Mouse (Mus musculus) Patski (cell line): ENCODE results near the gene Casz1. TPM values are rescaled to one million over a fixed set of nuclear protein-coding genes. Genes with fewer than 3 reads are reported as not detected.

Experiments used
- ATAC-seq: fragments of 100-300 bp; one replicate; pipeline ENCODE4 v1.8.0; 2021
- CTCF ChIA-PET: fragments of 350-600 bp; sonication (Branson Sonifier 250); formaldehyde crosslinking; loops from one replicate; lab custom pipeline; 2022; ENCODE audit warnings: inconsistent platforms; lab: Charles Lee
- POLR2A ChIA-PET: fragments of 350-600 bp; sonication (Branson Sonifier 250); formaldehyde crosslinking; loops from one replicate; lab custom pipeline; 2022; ENCODE audit warnings: antibody characterized with exemption, inconsistent platforms; lab: Charles Lee
- DNase-seq: peaks from one replicate; pipeline ENCODE4 v3.0.0-alpha.2; 2011; ENCODE audit warnings: low read depth, low spot score
- H3K27me3 ChIP-seq: fragments of 371-371 bp; one replicate; pipeline ENCODE4 v1.5.1; 2021
- CTCF ChIP-seq: fragments of 100-300 bp; IDR thresholded peaks from one replicate; pipeline ENCODE4 v1.5.1; 2021
- in situ Hi-C: fragments of 300-500 bp; cut with MboI; formaldehyde crosslinking; loops from 3 replicates; pipeline ENCODE4 v1.11.1; 2018; ENCODE audit warnings: low pct_unique_long_range_greater_than_20kb, mixed read lengths
- polyA plus RNA-seq: library from polyadenylated mRNA; unstranded; gene quantifications from one replicate; pipeline ENCODE4 v1.2.3, GENCODE M21; 2021

The Casz1 gene
- polyA plus RNA-seq, 1 experiment from 2014 or later: 6.0 TPM

DNA sequence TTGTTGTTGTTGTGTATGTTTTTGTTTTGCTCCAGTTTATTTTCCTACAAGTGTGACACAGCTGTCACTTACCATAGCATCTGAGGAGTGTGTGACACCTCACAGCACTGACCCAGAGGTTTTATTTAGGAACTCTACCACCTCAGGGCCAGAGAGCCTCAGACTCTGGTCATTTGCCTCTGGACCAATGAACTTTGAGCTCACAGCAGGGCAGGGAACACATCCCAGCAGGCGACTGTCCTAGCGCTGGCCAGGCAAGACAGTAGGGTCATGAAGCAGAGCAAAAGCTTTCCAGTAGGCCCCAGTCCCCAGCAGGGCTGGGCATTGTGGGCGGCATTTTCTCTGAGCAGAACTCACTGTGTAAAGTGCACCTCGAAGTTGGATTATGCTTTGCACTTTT, 1.2 kb upstream of the Casz1 start:
- DNase-seq (no peak), ATAC-seq (no peak)
- ChIA-PET POLR2A (no interaction called here), CTCF (no interaction called here)
- TF ChIP-seq CTCF: no peak
- no peaks in the 10 kb centered on the region for H3K27me3 ChIP-seq
- in situ Hi-C loops: loop anchor here (5.0 kb wide), 1 partner anchor 109 kb away; no protein-coding TSS in a partner anchor

- ChIA-PET CTCF (no interaction called here), POLR2A (no interaction called here)
- in situ Hi-C loops: loop anchor here (5.0 kb wide), 1 partner anchor 109 kb away; no protein-coding TSS in a partner anchor
- no peak for TF ChIP-seq CTCF
- no peaks in the 10 kb centered on the region for H3K27me3 ChIP-seq
- DNase-seq: no peak
- ATAC-seq: no peak
Measured at GRCm38 (mm10) chr4:148803636-148804035, 593 bp upstream of the Casz1 start.

GRCm38 (mm10) chr4:148804780-148805160, 541 bp downstream of the Casz1 start:
- H3K27me3 ChIP-seq: no peaks in the 10 kb centered on the region
- POLR2A ChIA-PET: interaction anchor here (1.9 kb wide), 1 partner anchor 68 kb away, joined by 5 read pairs; no protein-coding TSS in a partner anchor
- CTCF ChIA-PET: no interaction called here
- ATAC-seq (no peak), DNase-seq (no peak)
- no peak for TF ChIP-seq CTCF
- in situ Hi-C loops: loop anchor here (5.0 kb wide), 1 partner anchor 108 kb away; no protein-coding TSS in a partner anchor

DNA sequence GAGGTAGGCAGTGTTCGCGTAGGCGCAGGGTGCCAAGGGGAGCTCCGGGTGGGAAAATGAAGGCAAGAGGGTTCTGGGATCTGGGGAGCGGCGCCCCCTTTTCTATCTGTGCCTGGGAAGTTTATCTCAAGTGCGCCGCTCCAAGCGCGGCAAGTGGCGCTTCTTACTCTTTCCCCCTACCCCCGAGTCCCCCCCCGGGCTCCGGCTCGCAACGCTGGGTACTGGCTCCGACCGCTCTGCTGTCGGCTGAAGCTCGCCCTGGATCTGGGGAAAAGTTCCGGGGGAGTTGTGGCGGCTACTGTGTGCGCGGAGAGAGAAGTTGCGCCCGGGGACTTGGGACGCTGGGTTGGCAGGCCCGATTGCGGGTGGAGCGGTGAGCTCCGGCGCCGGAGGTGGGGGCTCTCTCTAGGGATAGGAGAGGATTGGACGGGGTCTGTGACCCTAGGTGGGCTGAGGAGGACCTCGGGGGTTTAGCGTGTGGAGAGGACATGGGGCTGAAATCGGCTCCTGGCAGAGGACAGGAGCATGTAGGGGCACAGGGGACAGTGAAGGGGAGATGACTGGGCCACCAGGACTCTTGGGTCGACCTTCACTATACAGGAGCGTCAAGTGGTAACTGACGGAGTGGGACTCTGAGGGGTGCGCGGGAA, 1.1 kb downstream of the Casz1 start:
- ATAC-seq (no peak), DNase-seq (no peak)
- ChIA-PET CTCF (interaction anchor here (1.4 kb wide), 1 partner anchor 15 kb away, joined by 3 read pairs; no protein-coding TSS in a partner anchor), POLR2A (interaction anchor here (1.9 kb wide), 1 partner anchor 68 kb away, joined by 5 read pairs; no protein-coding TSS in a partner anchor)
- no peak for TF ChIP-seq CTCF
- in situ Hi-C loops: no loop called here
- H3K27me3 ChIP-seq: no peaks in the 10 kb centered on the region

GRCm38 (mm10) chr4:148805811-148806747, 1.9 kb downstream of the Casz1 start:
- H3K27me3 ChIP-seq: no peaks in the 10 kb centered on the region
- in situ Hi-C loops: no loop called here
- POLR2A ChIA-PET: interaction anchor here (0.6 to 1.9 kb wide), 2 partner anchors 67 to 103 kb away, joined by 3 to 5 read pairs; no protein-coding TSS in a partner anchor
- CTCF ChIA-PET: interaction anchor here (1.0 to 1.4 kb wide), 2 partner anchors 15 to 103 kb away, joined by 3 read pairs; no protein-coding TSS in a partner anchor
- no peak for ATAC-seq
- TF ChIP-seq CTCF: no peak
- no peak for DNase-seq

- H3K27me3 ChIP-seq: no peaks in the 10 kb centered on the region
- no peak for TF ChIP-seq CTCF
- no peak for DNase-seq
- ATAC-seq: no peak
- in situ Hi-C loops: no loop called here
- ChIA-PET CTCF (interaction anchor here (1.0 kb wide), 1 partner anchor 102 kb away, joined by 3 read pairs; no protein-coding TSS in a partner anchor), POLR2A (interaction anchor here (0.6 to 1.9 kb wide), 4 partner anchors 10 to 104 kb away, joined by 3 to 5 read pairs (median 4); no protein-coding TSS in a partner anchor)
Measured at GRCm38 (mm10) chr4:148806836-148807235, 2.6 kb downstream of the Casz1 start.

GRCm38 (mm10) chr4:148807397-148807796, 3.2 kb downstream of the Casz1 start:
- no peak for ATAC-seq
- no peaks in the 10 kb centered on the region for H3K27me3 ChIP-seq
- in situ Hi-C loops: no loop called here
- no peak for DNase-seq
- POLR2A ChIA-PET: interaction anchor here (0.6 to 0.7 kb wide), 3 partner anchors 11 to 221 kb away, joined by 3 to 4 read pairs (median 3); no protein-coding TSS in a partner anchor
- CTCF ChIA-PET: interaction anchor here (0.7 kb wide), 1 partner anchor 55 kb away, joined by 3 read pairs; no protein-coding TSS in a partner anchor
- TF ChIP-seq CTCF: no peak

GRCm38 (mm10) chr4:148808839-148809238, 4.6 kb downstream of the Casz1 start:
- CTCF ChIA-PET: interaction anchor here (0.9 to 1.1 kb wide), 2 partner anchors 99 to 241 kb away, joined by 3 read pairs; no protein-coding TSS in a partner anchor
- DNase-seq: no peak
- POLR2A ChIA-PET: interaction anchor here (0.5 to 0.6 kb wide), 2 partner anchors 19 to 20 kb away, joined by 3 read pairs; no protein-coding TSS in a partner anchor
- ATAC-seq: no peak
- no peaks in the 10 kb centered on the region for H3K27me3 ChIP-seq
- in situ Hi-C loops: no loop called here
- TF ChIP-seq CTCF: no peak

DNA sequence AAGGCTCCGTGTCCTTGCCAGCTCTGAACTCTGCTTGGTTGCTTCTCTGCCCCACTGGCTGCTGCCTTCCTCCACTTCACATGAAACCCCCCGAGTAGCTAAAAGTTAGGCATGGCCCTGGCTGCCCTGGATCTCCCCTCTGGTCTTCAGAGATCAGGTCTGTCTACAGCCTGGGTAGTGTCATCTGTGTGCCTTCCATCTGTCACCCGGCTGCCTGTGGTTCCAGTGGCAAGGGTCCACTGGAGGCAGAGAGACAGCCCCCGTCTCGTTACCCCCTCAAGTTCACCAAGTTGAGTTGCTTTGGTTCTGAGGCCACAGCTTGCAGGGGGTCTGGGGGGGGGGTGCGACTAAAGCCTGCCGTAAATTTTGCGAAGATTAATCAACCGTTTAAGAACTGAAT, 6.5 kb downstream of the Casz1 start:
- ChIA-PET CTCF (interaction anchor here (1.9 kb wide), 2 partner anchors 10 to 68 kb away, joined by 6 read pairs; no protein-coding TSS in a partner anchor), POLR2A (no interaction called here)
- TF ChIP-seq CTCF: no peak
- in situ Hi-C loops: loop anchor here (5.0 kb wide), 1 partner anchor 237 kb away; no protein-coding TSS in a partner anchor
- ATAC-seq (no peak), DNase-seq (no peak)
- no peaks in the 10 kb centered on the region for H3K27me3 ChIP-seq

DNA sequence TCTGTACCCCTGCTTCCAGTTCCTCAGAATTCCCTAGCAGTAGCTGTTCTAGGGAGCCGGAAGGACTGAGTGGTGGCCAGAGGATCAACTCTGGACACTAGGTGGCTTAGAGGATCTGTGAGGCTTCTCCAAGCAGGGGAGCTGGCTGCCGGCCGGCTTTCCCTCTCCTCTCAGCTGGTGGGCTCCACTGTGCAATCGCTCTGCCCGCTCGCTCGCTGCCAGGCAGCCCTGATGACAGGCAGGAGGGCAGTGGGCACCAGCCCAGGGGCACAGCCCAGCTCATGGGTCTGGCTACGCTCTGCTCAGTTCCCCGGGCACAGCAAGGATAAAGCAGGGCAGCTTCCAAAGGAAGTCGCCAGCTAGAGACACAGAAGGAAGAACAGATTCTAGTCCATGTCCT, 7.7 kb downstream of the Casz1 start:
- peak; percentile 65 for ATAC-seq
- no peak for DNase-seq
- TF ChIP-seq CTCF: no peak
- POLR2A ChIA-PET: no interaction called here
- in situ Hi-C loops: loop anchor here (5.0 kb wide), 1 partner anchor 235 kb away; no protein-coding TSS in a partner anchor
- CTCF ChIA-PET: interaction anchor here (0.7 to 1.9 kb wide), 6 partner anchors 9 to 255 kb away, joined by 3 to 6 read pairs (median 4); no protein-coding TSS in a partner anchor
- H3K27me3 ChIP-seq: no peaks in the 10 kb centered on the region
